Mouse (Mus musculus) adrenal gland, postnatal 25 days (tissue): ENCODE results near the gene Trim27. TPM values are rescaled to one million over a fixed set of nuclear protein-coding genes. Genes with fewer than 3 reads are reported as not detected.
A peak's percentile ranks its signal among the peaks of the same experiment; 100 is the strongest.

Source experiments
- DNase-seq: peaks from one replicate; pipeline ENCODE4 v3.0.0; 2021; ENCODE audit warnings: mixed read lengths
- total RNA-seq: library from RNA; stranded (reverse); gene quantifications from 2 replicates; pipeline ENCODE4 v1.2.3, GENCODE M21; 2021

Trim27 gene
- total RNA-seq, 1 experiment from 2014 or later = 59.6 TPM

- peak; percentile 6 for DNase-seq
These were observed 42.6 kb downstream of the Trim27 start for GRCm38 (mm10) chr13:21221656-21222462.

GRCm38 (mm10) chr13:21222463-21223022, 43.3 kb downstream of the Trim27 start:
- DNase-seq = peak; percentile 79

DNA sequence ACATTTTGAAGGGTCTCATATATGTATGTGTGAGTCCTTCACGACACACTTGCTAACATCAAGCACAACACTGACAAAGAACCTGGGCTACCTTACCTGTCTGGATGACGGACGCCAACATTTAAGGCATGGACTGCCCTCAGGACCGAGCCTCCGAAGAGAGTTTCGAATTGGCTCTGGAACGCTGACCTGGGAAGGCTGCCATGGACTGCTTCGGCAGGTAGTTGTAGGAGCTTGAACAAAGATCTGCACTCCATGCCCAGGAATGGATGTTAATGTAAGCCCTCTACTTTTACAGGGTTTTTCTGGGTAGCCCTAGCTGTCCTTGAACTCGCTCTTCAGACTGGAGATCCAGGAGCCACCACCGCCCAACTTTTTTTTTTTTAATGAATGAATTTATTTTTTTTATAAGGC, 44.0 kb downstream of the Trim27 start:
- DNase-seq = no peak

DNA sequence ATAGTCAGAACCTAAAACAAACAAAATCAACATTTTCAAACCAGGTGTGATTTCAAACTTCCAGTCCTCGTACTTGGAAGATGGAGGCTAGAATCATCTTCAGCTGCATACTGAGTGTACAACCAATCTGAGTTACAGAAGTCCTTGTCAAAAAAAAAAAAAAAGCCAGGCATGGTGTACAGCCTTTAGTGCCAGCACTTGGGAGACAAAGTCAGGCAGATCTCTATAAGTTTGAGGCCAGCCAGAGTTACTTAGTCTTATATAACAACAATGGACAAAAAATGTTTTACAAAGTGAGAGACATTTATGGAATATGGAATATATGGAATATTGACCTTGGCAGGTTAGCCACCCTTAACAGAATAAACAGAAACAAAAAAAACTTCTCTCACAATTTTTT, 45.1 kb downstream of the Trim27 start:
- no peak for DNase-seq

GRCm38 (mm10) chr13:21225206-21225605, 46.0 kb downstream of the Trim27 start:
- no peak for DNase-seq

GRCm38 (mm10) chr13:21226031-21226430, 46.8 kb downstream of the Trim27 start:
- no peak for DNase-seq

- DNase-seq = peak; percentile 76
These were observed 54.8 kb downstream of the Trim27 start for GRCm38 (mm10) chr13:21233732-21234705.

- DNase-seq = no peak
These were observed 57.5 kb downstream of the Trim27 start for GRCm38 (mm10) chr13:21236714-21237113.

DNA sequence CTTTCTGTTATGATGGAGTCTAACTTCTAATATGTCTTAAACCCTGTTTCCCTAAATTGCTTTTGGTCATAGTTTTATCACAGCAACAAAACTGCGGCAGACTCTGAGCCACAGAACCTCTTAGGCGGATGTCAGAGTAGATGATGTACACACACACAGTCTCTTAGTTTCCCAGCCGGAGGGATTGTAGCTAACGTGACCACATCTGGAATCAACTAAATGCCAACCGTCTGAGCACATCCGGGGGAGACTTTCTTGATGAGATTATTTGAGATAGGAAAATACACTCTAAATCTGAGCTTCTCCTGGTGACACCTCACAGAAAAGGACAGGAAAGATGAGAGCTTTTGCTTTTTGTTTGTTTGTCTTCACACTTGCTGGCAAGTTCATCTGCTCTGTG, 57.9 kb downstream of the Trim27 start:
- DNase-seq = no peak

DNA sequence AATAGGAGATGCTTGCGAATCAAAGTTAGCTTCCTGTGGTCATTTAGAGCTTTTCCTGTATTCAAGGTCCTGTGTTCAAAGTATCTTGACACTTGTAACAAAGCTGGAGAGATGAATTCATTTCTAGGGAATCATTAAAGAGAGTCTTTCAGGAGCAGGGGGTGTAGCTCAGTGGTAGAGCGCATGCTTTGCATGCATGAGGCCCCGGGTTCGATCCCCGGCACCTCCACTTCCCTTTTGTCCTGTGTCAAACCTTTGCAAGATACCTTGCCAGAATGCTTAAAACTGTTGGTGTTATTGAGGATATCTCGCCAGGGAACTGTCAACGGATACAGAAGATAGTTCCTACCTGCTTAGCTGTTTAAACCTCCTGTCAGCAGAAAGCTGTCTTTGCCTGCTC, 61.5 kb downstream of the Trim27 start:
- no peak for DNase-seq

GRCm38 (mm10) chr13:21242408-21243125, 63.3 kb downstream of the Trim27 start:
- DNase-seq = no peak

DNA sequence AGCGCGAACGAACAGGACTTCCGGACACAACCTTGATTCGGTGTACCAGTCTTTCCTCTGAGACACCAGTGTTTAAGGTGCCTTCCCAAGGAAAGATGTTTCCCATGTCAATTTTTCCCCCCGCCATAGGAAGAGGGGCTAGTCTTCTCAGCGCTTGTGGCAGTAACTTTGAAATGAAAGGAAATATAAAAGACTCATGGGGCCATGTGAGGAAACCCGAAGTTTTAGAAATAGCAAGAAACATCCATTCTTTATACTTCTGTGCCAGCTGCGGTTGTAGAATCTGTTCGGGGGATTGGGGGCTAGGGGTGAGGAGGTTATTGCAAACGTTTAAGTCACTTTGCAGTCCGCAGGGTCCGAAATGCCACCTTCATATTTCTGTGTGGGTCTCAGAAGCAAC, 64.0 kb downstream of the Trim27 start:
- no peak for DNase-seq

DNA sequence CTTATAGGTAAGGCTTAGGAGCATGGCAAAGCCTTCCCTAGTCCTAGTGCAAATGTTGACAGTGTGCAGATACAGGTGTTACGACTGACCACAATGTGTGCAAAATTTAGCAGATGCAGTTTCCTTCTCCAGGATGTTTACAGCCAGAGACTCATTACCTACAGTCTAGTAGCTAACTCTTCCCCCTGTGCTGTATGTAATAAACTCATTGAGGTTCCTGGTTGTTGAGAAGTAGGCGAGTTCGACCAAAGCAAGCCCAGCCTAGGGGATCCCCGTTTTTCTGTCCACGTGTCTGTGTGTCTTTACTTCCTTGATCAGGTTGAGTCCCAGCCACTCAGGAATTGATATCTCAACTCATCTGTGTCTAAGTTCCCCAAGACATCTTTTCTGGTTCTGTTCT, 64.8 kb downstream of the Trim27 start:
- DNase-seq = no peak

Other genes starting within 250 kb of the Trim27 start
- gene Olfr1370, start 104.5 kb upstream of the Trim27 start, total RNA-seq = not detected in 2 replicates
- gene Olfr1369-ps1, start 68.0 kb upstream of the Trim27 start, total RNA-seq = not detected in 2 replicates
- not detected in 2 replicates for gene Olfr263, start 49.8 kb upstream of the Trim27 start, total RNA-seq
- not detected in 2 replicates for gene Olfr1368, start 33.6 kb upstream of the Trim27 start, total RNA-seq
- gene Gpx5, start 113.3 kb downstream of the Trim27 start, total RNA-seq = not detected in 2 replicates
- gene Gpx6, start 132.7 kb downstream of the Trim27 start, total RNA-seq = not detected in 2 replicates
- gene Olfr1367, start 167.5 kb downstream of the Trim27 start, total RNA-seq = not detected in 2 replicates
- gene Zscan12, start 183.4 kb downstream of the Trim27 start, total RNA-seq = 9.8 and 13.3 TPM in 2 replicates
- 79.0 and 81.0 TPM in 2 replicates for gene Zkscan3, start 223.3 kb downstream of the Trim27 start, total RNA-seq